Mouse (Mus musculus) hindbrain, embryonic 14.5 days (tissue): ENCODE results near the gene Tbx2. TPM values are rescaled to one million over a fixed set of nuclear protein-coding genes. Genes with fewer than 3 reads are reported as not detected.

ENCODE experiments used
- ATAC-seq: fragments of 200-750 bp; cut with Nextera tagmentation; 2 replicates; pipeline ENCODE4 v1.8.0; 2017; ENCODE audit warnings: moderate number of reproducible peaks, mild to moderate bottlenecking, moderate TSS enrichment, moderate library complexity; ENCODE audit not compliant: low FRiP score
- DNase-seq: peaks from one replicate; pipeline ENCODE4 v3.0.0-alpha.2; 2015; ENCODE audit warnings: low spot score
- H3K27ac ChIP-seq: fragments of 300-500 bp; sonication (generic); 2 replicates; pipeline ENCODE4 v1.5.1; 2014; ENCODE audit warnings: mild to moderate bottlenecking, moderate library complexity
- H3K27me3 ChIP-seq: fragments of 300-500 bp; sonication (generic); 2 replicates; pipeline ENCODE4 v1.6.1; 2014; ENCODE audit warnings: mild to moderate bottlenecking, low read length, mixed read lengths; ENCODE audit not compliant: control insufficient read depth, insufficient read depth
- H3K36me3 ChIP-seq: fragments of 300-500 bp; sonication (generic); replicated peaks from 2 replicates; pipeline ENCODE4 v1.6.1; 2014; ENCODE audit not compliant: control insufficient read depth, insufficient read depth
- H3K4me1 ChIP-seq: fragments of 300-500 bp; sonication (generic); replicated peaks from 2 replicates; pipeline ENCODE4 v1.6.1; 2014; ENCODE audit warnings: antibody characterized with exemption, low read length, mixed read lengths; ENCODE audit not compliant: control insufficient read depth, insufficient read depth
- H3K4me2 ChIP-seq: fragments of 300-500 bp; sonication (generic); replicated peaks from 2 replicates; pipeline ENCODE4 v1.6.1; 2014; ENCODE audit warnings: mild to moderate bottlenecking, moderate library complexity
- H3K4me3 ChIP-seq: fragments of 300-500 bp; sonication (generic); replicated peaks from 2 replicates; pipeline ENCODE4 v1.5.1; 2014; ENCODE audit warnings: mild to moderate bottlenecking, low read length
- H3K9ac ChIP-seq: fragments of 300-500 bp; sonication (generic); 2 replicates; pipeline ENCODE4 v1.6.1; 2014
- H3K9me3 ChIP-seq: fragments of 300-500 bp; sonication (generic); 2 replicates; pipeline ENCODE4 v1.6.1; 2016; ENCODE audit warnings: low read length; ENCODE audit not compliant: control insufficient read depth
- WGBS: fragments of 180-500 bp; shearing (Covaris S2); extraction: QIAGEN DNeasy Blood & Tissue Kit; methylation state at CpG from one replicate; pipeline ENCODE4 v1.1.7; 2014; 5-methylcytosine and 5-hydroxymethylcytosine counted together
- polyA plus RNA-seq: library from polyadenylated mRNA; unstranded; fragments of >200 nt; fragmentation: Nextera tagmentation; extraction: Ambion mirVana; gene quantifications from 2 replicates; pipeline ENCODE4 v1.2.1, GENCODE M21; 2014

Gene Tbx2
- polyA plus RNA-seq, 1 experiment from 2014 or later = 2.8 TPM

- ATAC-seq = no peak
- no peak overlapping the region for H3K27ac ChIP-seq
- H3K9me3 ChIP-seq = no peaks in the 10 kb centered on the region
- no peaks in the 10 kb centered on the region for H3K36me3 ChIP-seq
- H3K4me2 ChIP-seq = no peak overlapping the region
- DNase-seq = no peak
- H3K4me1 ChIP-seq = no peaks in the 10 kb centered on the region
- WGBS = 37% methylated on average over 7 of the region's 7 CpGs
- H3K9ac ChIP-seq = no peak overlapping the region
- H3K4me3 ChIP-seq = no peak overlapping the region
- H3K27me3 ChIP-seq = no peaks in the 10 kb centered on the region
Measured at GRCm38 (mm10) chr11:85864363-85864762, 32.0 kb downstream of the Tbx2 start.

- H3K36me3 ChIP-seq = no peaks in the 10 kb centered on the region
- no peak overlapping the region for H3K9ac ChIP-seq
- H3K4me3 ChIP-seq = no peak overlapping the region
- ATAC-seq (no peak), DNase-seq (no peak)
- no peak overlapping the region for H3K4me2 ChIP-seq
- no peaks in the 10 kb centered on the region for H3K4me1 ChIP-seq
- WGBS = 64% methylated on average over 24 of the region's 24 CpGs
- H3K9me3 ChIP-seq = no peaks in the 10 kb centered on the region
- no peaks in the 10 kb centered on the region for H3K27me3 ChIP-seq
- no peak overlapping the region for H3K27ac ChIP-seq
Measured at GRCm38 (mm10) chr11:85876059-85876788, 43.9 kb downstream of the Tbx2 start.

DNA sequence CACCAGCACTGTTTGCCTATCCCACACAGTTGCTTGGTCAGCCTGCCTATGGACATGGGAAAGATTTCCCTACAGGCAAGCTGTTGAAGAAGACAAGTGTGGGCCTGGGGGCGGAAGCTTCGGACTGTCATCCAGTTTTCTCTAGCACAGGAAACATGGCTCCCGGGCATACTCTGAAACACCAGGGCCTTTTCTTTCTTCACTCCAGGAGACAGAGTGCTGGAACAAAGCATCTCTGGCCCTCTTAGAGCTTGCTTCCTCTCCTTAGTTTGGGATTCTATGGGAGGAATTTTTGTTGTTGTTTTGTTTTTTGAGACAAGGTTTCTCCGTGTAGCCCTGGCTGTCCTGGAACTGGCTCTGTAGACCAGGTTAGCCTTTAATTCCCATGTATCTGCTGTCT lies 52.1 kb downstream of the Tbx2 start:
- no peak overlapping the region for H3K9ac ChIP-seq
- H3K36me3 ChIP-seq = no peaks in the 10 kb centered on the region
- no peak overlapping the region for H3K27ac ChIP-seq
- no peak for ATAC-seq
- peaks cover 65% of the 10 kb centered on the region for H3K27me3 ChIP-seq
- 48% methylated on average over 4 of the region's 4 CpGs for WGBS
- no peaks in the 10 kb centered on the region for H3K9me3 ChIP-seq
- H3K4me2 ChIP-seq = no peak overlapping the region
- H3K4me1 ChIP-seq = no peaks in the 10 kb centered on the region
- no peak overlapping the region for H3K4me3 ChIP-seq
- no peak for DNase-seq

DNA sequence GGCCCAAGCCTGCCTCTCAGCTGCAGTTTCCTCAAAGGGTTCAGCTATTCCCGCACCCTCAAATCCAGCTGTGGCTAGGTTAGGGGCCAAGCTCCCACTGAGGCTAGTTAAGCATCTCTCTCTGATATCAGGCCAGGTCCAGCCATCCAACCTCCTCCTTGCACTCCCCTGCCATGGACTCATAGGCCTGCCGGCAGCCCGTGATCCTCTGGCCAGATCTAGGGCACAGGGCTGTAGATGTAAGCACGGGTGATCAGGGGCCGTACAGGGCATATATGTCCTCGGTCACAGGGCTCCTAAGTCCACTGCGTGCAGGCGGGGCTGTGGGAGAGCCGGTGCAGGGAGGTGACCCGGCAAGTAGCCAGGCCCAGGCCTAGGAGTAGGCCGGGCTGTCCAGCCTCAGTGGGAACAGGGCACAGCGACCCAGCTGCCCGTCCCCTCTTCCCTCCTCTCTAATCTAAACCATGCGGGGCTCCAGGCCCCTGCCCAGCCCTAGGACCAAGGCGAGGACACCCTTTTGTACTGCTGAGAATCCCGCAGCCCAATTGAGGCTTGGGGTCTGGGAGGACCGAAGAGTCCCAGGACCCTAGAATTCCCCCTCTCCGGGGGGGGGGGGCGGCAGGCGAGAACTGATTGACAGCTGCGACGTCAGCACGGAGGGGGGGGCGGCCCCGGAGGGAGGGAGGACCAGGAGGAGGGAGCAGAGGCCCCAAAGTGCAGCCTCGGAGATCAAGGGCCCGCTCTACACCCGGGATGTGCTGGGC lies 53.5 kb downstream of the Tbx2 start, which contains the start of gene Tbx4:
Gene Tbx4 (plus strand): TSS at position 758 of the 764 bp plus-strand sequence.
- WGBS = 14% methylated on average over 21 of the region's 28 CpGs
- ATAC-seq (no peak), DNase-seq (no peak)
- Histone ChIP-seq H3K36me3 (no peaks in the 10 kb centered on the region), H3K9me3 (no peaks in the 10 kb centered on the region), H3K4me2 (no peak within 1 kb of the TSS), H3K4me1 (no peaks in the 10 kb centered on the region), H3K27ac (no peak within 1 kb of the TSS), H3K27me3 (peaks cover 77% of the 10 kb centered on the region), H3K9ac (no peak within 1 kb of the TSS), H3K4me3 (no peak within 1 kb of the TSS)

GRCm38 (mm10) chr11:85886429-85886785 lies 54.1 kb downstream of the Tbx2 start:
- H3K9me3 ChIP-seq = no peaks in the 10 kb centered on the region
- no peaks in the 10 kb centered on the region for H3K36me3 ChIP-seq
- H3K27me3 ChIP-seq = peaks cover 82% of the 10 kb centered on the region
- H3K9ac ChIP-seq = no peak overlapping the region
- WGBS = 2% methylated on average over 22 of the region's 22 CpGs
- ATAC-seq (no peak), DNase-seq (no peak)
- no peak overlapping the region for H3K4me2 ChIP-seq
- no peaks in the 10 kb centered on the region for H3K4me1 ChIP-seq
- no peak overlapping the region for H3K4me3 ChIP-seq
- H3K27ac ChIP-seq = no peak overlapping the region

- ATAC-seq = no peak
Measured at GRCm38 (mm10) chr11:85887273-85887672, 54.9 kb downstream of the Tbx2 start.

DNA sequence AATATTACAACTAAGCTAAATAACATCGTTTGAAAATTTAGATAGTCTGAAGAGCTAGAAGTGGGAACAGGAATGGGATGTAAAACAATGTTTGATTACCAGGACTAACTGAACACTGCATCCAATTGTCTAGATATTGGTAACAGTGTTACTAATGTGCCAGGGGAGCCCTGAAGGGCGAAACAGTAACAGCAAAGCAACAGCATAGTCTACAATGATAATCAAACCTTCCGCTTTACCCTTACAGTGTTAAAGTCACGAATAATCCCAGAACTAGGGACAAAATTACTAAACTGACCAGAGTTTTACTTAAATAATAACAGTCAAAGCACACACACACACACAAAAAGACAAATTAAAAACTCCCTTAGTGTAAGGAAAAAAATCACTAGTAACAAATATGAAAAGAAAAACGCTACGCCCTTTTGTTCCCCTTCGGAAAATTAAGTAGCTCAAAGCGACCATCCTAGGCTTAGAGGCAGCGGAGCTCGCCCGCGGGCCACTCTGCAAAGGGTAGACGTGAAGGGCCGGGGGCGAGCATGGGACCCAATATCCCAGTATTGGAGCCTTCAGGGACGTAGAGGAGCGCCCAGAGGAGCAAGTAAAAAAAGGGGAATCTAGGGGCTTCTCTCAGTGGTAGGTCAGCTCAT lies 55.6 kb downstream of the Tbx2 start:
- peaks cover 96% of the 10 kb centered on the region for H3K27me3 ChIP-seq
- no peak overlapping the region for H3K9ac ChIP-seq
- H3K9me3 ChIP-seq = no peaks in the 10 kb centered on the region
- H3K4me1 ChIP-seq = no peaks in the 10 kb centered on the region
- 2% methylated on average over 17 of the region's 17 CpGs for WGBS
- no peak overlapping the region for H3K27ac ChIP-seq
- H3K4me3 ChIP-seq = no peak overlapping the region
- no peak overlapping the region for H3K4me2 ChIP-seq
- no peak for DNase-seq
- no peaks in the 10 kb centered on the region for H3K36me3 ChIP-seq
- no peak for ATAC-seq

More at GRCm38 (mm10) chr11:85887273-85887672, 54.9 kb downstream of the Tbx2 start:
- H3K4me2 ChIP-seq = no peak overlapping the region
- H3K9ac ChIP-seq = no peak overlapping the region
- no peaks in the 10 kb centered on the region for H3K4me1 ChIP-seq
- DNase-seq = no peak
- WGBS = 22% methylated on average over 6 of the region's 6 CpGs
- no peak overlapping the region for H3K27ac ChIP-seq
- H3K9me3 ChIP-seq = no peaks in the 10 kb centered on the region
- H3K4me3 ChIP-seq = no peak overlapping the region
- H3K36me3 ChIP-seq = no peaks in the 10 kb centered on the region
- peaks cover 91% of the 10 kb centered on the region for H3K27me3 ChIP-seq

DNA sequence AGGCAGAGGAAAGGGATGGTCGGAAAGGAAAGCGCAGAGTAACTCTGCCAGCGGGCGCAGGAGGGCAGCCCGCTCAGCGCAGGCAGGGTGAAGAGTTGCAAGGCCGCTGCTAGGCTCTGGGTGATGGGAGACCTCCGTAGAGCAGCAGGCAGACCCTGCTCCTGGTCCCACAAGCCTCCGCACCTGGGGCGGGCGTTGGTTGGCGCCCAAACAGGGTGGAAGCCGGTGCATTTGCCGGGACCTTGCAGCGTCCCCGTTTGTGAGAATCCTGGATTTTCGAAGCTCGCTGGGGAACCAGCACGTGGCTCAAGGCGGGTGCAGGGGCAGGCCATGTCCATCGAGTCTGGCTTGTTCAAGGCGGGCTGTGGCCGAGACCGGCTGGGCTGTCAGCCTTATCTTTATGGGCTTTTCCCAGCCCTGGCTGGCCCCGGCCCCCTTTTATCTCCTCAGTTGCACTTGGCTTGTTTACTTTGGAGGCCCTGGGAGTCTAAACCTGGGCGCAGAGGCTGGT lies 56.2 kb downstream of the Tbx2 start:
- Histone ChIP-seq H3K27ac (no peak overlapping the region), H3K9ac (no peak overlapping the region), H3K4me2 (no peak overlapping the region), H3K27me3 (peaks cover 96% of the 10 kb centered on the region), H3K9me3 (no peaks in the 10 kb centered on the region), H3K36me3 (no peaks in the 10 kb centered on the region), H3K4me1 (no peaks in the 10 kb centered on the region), H3K4me3 (no peak overlapping the region)
- DNase-seq (no peak), ATAC-seq (no peak)
- WGBS = 1% methylated on average over 26 of the region's 26 CpGs

GRCm38 (mm10) chr11:85889056-85889729 lies 56.8 kb downstream of the Tbx2 start:
- Histone ChIP-seq H3K4me1 (no peaks in the 10 kb centered on the region), H3K4me3 (no peak overlapping the region), H3K4me2 (no peak overlapping the region), H3K27me3 (peaks cover 96% of the 10 kb centered on the region), H3K36me3 (no peaks in the 10 kb centered on the region), H3K27ac (no peak overlapping the region), H3K9ac (no peak overlapping the region), H3K9me3 (no peaks in the 10 kb centered on the region)
- ATAC-seq = no peak
- 14% methylated on average over 8 of the region's 8 CpGs for WGBS
- no peak for DNase-seq
